Mouse (Mus musculus) MEL (cell line): ENCODE results near the gene Zfp820.

Experiments used
- CTCF ChIP-seq, 3 experiments: IDR thresholded peaks in 2 of 3; conservative IDR thresholded peaks in 1 of 3; 2 replicates each; pipeline ENCODE4 v1.5.1; 2011 to 2012; ENCODE audit warnings: low read length in 3 of 3, low read depth in 2 of 3, mild to moderate bottlenecking in 2 of 3, improper control_type of control experiment in 1 of 3, inconsistent platforms in 1 of 3, mixed read lengths in 1 of 3, moderate library complexity in 1 of 3; ENCODE audit not compliant: control insufficient read depth in 1 of 3, insufficient read depth in 1 of 3, poor library complexity in 1 of 3, severe bottlenecking in 1 of 3
- ELF1 ChIP-seq: IDR thresholded peaks from 2 replicates; pipeline ENCODE4 v1.6.1; 2014; ENCODE audit warnings: low read depth, mild to moderate bottlenecking, inconsistent platforms, low read length, improper control_type of control experiment, moderate library complexity
- EP300 ChIP-seq, 2 experiments: IDR thresholded peaks; 2 replicates each; pipeline ENCODE4 v1.6.1; 2011; ENCODE audit warnings: improper control_type of control experiment in 2 of 2, low read length in 2 of 2, low read depth in 1 of 2, mild to moderate bottlenecking in 1 of 2
- GATA1 ChIP-seq: IDR thresholded peaks from 2 replicates; pipeline ENCODE4 v1.6.1; 2011; ENCODE audit warnings: low read depth, low read length, improper control_type of control experiment
- MEF2A ChIP-seq: IDR thresholded peaks from 2 replicates; pipeline ENCODE4 v1.6.1; 2014; ENCODE audit warnings: low read depth, mild to moderate bottlenecking, inconsistent platforms, low read length, improper control_type of control experiment; ENCODE audit not compliant: poor library complexity, insufficient replicate concordance, severe bottlenecking; ENCODE audit errors: extremely low read depth
- NELFE ChIP-seq: IDR thresholded peaks from 2 replicates; pipeline ENCODE4 v1.6.1; 2011; ENCODE audit warnings: low read depth, low read length, improper control_type of control experiment
- POLR2A ChIP-seq, 2 experiments: IDR thresholded peaks; 2 replicates each; pipeline ENCODE4 v1.6.1; 2011 to 2012; ENCODE audit warnings: low read length in 2 of 2, mild to moderate bottlenecking in 2 of 2, control low read depth in 1 of 2, improper control_type of control experiment in 1 of 2, low read depth in 1 of 2, moderate library complexity in 1 of 2; ENCODE audit not compliant: control insufficient read depth in 1 of 2, insufficient read depth in 1 of 2, poor library complexity in 1 of 2
- POLR2AphosphoS2 ChIP-seq: IDR thresholded peaks from 2 replicates; pipeline ENCODE4 v1.6.1; 2011; ENCODE audit warnings: low read length, improper control_type of control experiment
- RAD21 ChIP-seq: IDR thresholded peaks from 2 replicates; pipeline ENCODE4 v1.6.1; 2011; ENCODE audit warnings: mild to moderate bottlenecking, low read depth, low read length, improper control_type of control experiment
- SMC3 ChIP-seq: IDR thresholded peaks from 2 replicates; pipeline ENCODE4 v1.6.1; 2011; ENCODE audit warnings: low read depth, low read length, improper control_type of control experiment
- TCF12 ChIP-seq: IDR thresholded peaks from 2 replicates; pipeline ENCODE4 v1.6.1; 2014; ENCODE audit warnings: low read depth, mild to moderate bottlenecking, inconsistent platforms, low read length, improper control_type of control experiment, moderate library complexity
- UBTF ChIP-seq: IDR thresholded peaks from 2 replicates; pipeline ENCODE4 v1.6.1; 2012; ENCODE audit warnings: low read depth, mild to moderate bottlenecking, inconsistent platforms, low read length, improper control_type of control experiment, moderate library complexity, borderline replicate concordance; ENCODE audit not compliant: insufficient read depth
- USF1 ChIP-seq: IDR thresholded peaks from 2 replicates; pipeline ENCODE4 v1.6.1; 2014; ENCODE audit warnings: low read depth, mild to moderate bottlenecking, inconsistent platforms, low read length, improper control_type of control experiment, moderate library complexity

GRCm38 (mm10) chr17:21792256-21792655 lies 53.3 kb downstream of the Zfp820 start:
- no peak for TF ChIP-seq UBTF
- no peak for TF ChIP-seq USF1
- no peak for TF ChIP-seq POLR2AphosphoS2
- TF ChIP-seq EP300 (IDR thresholded peaks at IDR 0.05; ENCODE audit: low read depth in 1 of 2, low read length in 2 of 2), result no peak
- no peak for TF ChIP-seq POLR2A (IDR thresholded peaks at IDR 0.05; ENCODE audit: control insufficient read depth in 1 of 2, insufficient read depth in 1 of 2, low read depth in 1 of 2, low read length in 2 of 2, poor library complexity in 1 of 2)
- TF ChIP-seq SMC3, result no peak
- TF ChIP-seq TCF12, result no peak
- no peak for TF ChIP-seq GATA1
- no peak for TF ChIP-seq MEF2A
- no peak for TF ChIP-seq ELF1
- TF ChIP-seq CTCF (IDR thresholded peaks at IDR 0.05 in 2 of 3, conservative IDR thresholded peaks at IDR 0.05 in 1 of 3; ENCODE audit: control insufficient read depth in 1 of 3, insufficient read depth in 1 of 3, low read depth in 2 of 3, low read length in 3 of 3, poor library complexity in 1 of 3, severe bottlenecking in 1 of 3), result no peak
- no peak for TF ChIP-seq NELFE
- no peak for TF ChIP-seq RAD21
